Mouse (Mus musculus) stomach, postnatal 0 days (tissue): ENCODE results near the gene Serpine2. TPM values are rescaled to one million over a fixed set of nuclear protein-coding genes. Genes with fewer than 3 reads are reported as not detected.

Experiments
- ATAC-seq: fragments of 200-750 bp; cut with Nextera tagmentation; 2 replicates; pipeline ENCODE4 v1.8.0; 2017; ENCODE audit not compliant: low FRiP score, low TSS enrichment
- DNase-seq: peaks from one replicate; pipeline ENCODE4 v3.0.0-alpha.2; 2016; ENCODE audit warnings: low spot score
- H3K27ac ChIP-seq: fragments of 300-500 bp; sonication (generic); replicated peaks from 2 replicates; pipeline ENCODE4 v1.5.1; 2014; ENCODE audit warnings: mild to moderate bottlenecking, control low read depth
- H3K27me3 ChIP-seq: fragments of 300-500 bp; sonication (generic); 2 replicates; pipeline ENCODE4 v1.6.1; 2014; ENCODE audit warnings: low read length; ENCODE audit not compliant: control insufficient read depth, insufficient read depth
- H3K36me3 ChIP-seq: fragments of 300-500 bp; sonication (generic); 2 replicates; pipeline ENCODE4 v1.6.1; 2014; ENCODE audit warnings: low read length, mixed read lengths; ENCODE audit not compliant: control insufficient read depth, insufficient read depth
- H3K4me1 ChIP-seq: fragments of 300-500 bp; sonication (generic); replicated peaks from 2 replicates; pipeline ENCODE4 v1.6.1; 2014; ENCODE audit warnings: antibody characterized with exemption; ENCODE audit not compliant: control insufficient read depth, insufficient read depth
- H3K4me2 ChIP-seq: fragments of 300-500 bp; sonication (generic); replicated peaks from 2 replicates; pipeline ENCODE4 v1.6.1; 2014; ENCODE audit warnings: low read depth, mild to moderate bottlenecking, control low read depth, moderate library complexity
- H3K4me3 ChIP-seq: fragments of 300-500 bp; sonication (generic); 2 replicates; pipeline ENCODE4 v1.5.1; 2014; ENCODE audit warnings: low read depth, low read length, control low read depth
- H3K9ac ChIP-seq: fragments of 300-500 bp; sonication (generic); 2 replicates; pipeline ENCODE4 v1.6.1; 2014; ENCODE audit warnings: mild to moderate bottlenecking, low read length, control low read depth, mixed read lengths
- H3K9me3 ChIP-seq: fragments of 300-500 bp; sonication (generic); 2 replicates; pipeline ENCODE4 v1.6.1; 2016; ENCODE audit warnings: low read length; ENCODE audit not compliant: control insufficient read depth
- CTCF ChIP-seq: IDR thresholded peaks from 2 replicates; pipeline ENCODE4 v1.5.1; 2016; ENCODE audit warnings: antibody characterized with exemption, low read depth, mild to moderate bottlenecking, moderate library complexity
- EP300 ChIP-seq: optimal IDR thresholded peaks from 2 replicates; pipeline ENCODE3; 2016; ENCODE audit warnings: antibody characterized with exemption
- WGBS: fragments of 180-500 bp; shearing (Covaris S2); extraction: QIAGEN DNeasy Blood & Tissue Kit; methylation state at CpG from one replicate; pipeline ENCODE4 v1.1.7; 2014; 5-methylcytosine and 5-hydroxymethylcytosine counted together
- polyA plus RNA-seq: library from polyadenylated mRNA; unstranded; fragments of >200 nt; fragmentation: Nextera tagmentation; extraction: Ambion mirVana; gene quantifications from 2 replicates; pipeline ENCODE4 v1.2.1, GENCODE M21; 2015

The Serpine2 gene
- polyA plus RNA-seq, result 44.6 and 45.7 TPM in 2 replicates

- Histone ChIP-seq H3K4me2 (no peak within 1 kb of the TSS), H3K27me3 (no peaks in the 10 kb centered on the region), H3K27ac (no peak within 1 kb of the TSS), H3K9me3 (no peaks in the 10 kb centered on the region), H3K4me1 (0 out of 2 replicates have a peak, but pooled peaks cover 4% of the 10 kb centered on the region), H3K9ac (no peak within 1 kb of the TSS), H3K4me3 (no peak within 1 kb of the TSS), H3K36me3 (no peaks in the 10 kb centered on the region)
- WGBS, result 13% methylated on average over 6 of the region's 6 CpGs
- DNase-seq (no peak), ATAC-seq (no peak)
- TF ChIP-seq CTCF, result no peak
- TF ChIP-seq EP300, result no peak
These were observed at the start of gene Serpine2 for GRCm38 (mm10) chr1:79861130-79861942. TSS of gene Serpine2 (minus strand) at chr1:79861180.

DNA sequence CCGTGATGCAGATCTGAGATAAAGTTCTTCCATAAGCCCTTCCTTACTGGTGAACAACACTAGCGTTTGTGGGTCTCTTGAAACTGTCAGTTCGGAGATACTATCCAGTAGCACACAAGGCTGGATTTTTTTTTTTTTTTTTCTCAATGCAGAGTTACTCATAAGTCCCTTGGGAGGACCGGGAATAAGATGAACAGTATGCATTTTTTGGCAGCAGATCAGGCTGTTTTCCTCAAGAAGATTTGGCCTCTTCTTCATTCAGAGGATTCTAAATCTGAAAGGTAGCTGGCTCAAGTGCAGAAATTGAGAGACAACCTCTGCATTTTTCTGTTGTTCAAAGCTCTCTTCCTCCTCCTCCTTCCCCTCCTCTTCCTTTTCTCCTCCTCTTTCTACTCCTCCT is 46.8 kb upstream of the Serpine2 start:
- H3K4me2 ChIP-seq, result no peak overlapping the region
- H3K27ac ChIP-seq, result no peak overlapping the region
- ATAC-seq, result no peak
- no peaks in the 10 kb centered on the region for H3K4me1 ChIP-seq
- no peak overlapping the region for H3K9ac ChIP-seq
- no peak for TF ChIP-seq CTCF
- no peak for TF ChIP-seq EP300
- DNase-seq, result no peak
- no peaks in the 10 kb centered on the region for H3K9me3 ChIP-seq
- WGBS, result 55% methylated on average over 4 of the region's 4 CpGs
- no peaks in the 10 kb centered on the region for H3K27me3 ChIP-seq
- no peaks in the 10 kb centered on the region for H3K36me3 ChIP-seq
- H3K4me3 ChIP-seq, result no peak overlapping the region

DNA sequence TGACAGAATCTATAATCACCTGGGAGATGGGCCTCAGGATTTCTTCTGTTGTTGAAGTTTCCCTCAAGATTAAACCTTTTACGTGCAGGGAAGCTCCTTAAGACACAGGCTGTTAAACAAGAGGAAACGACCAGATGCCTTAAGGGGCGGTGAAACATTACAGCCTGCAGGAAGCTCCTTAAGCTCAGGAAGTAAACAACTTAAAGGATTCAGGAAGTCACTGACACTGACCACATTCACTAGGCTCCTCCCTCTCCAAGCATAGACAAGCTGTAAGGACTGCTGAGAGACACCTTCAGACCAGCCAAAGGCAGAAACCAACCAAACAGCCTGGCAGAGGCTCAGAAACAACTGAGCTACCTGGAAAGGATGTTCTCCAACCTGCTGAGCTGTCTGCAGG is 44.3 kb upstream of the Serpine2 start:
- Histone ChIP-seq H3K4me2 (no peak overlapping the region), H3K4me1 (no peaks in the 10 kb centered on the region), H3K27me3 (no peaks in the 10 kb centered on the region), H3K27ac (no peak overlapping the region), H3K4me3 (no peak overlapping the region), H3K9ac (no peak overlapping the region), H3K9me3 (no peaks in the 10 kb centered on the region), H3K36me3 (no peaks in the 10 kb centered on the region)
- no peak for ATAC-seq
- TF ChIP-seq CTCF, result no peak
- no peak for TF ChIP-seq EP300
- DNase-seq, result no peak
- 45% methylated on average over 3 of the region's 3 CpGs for WGBS

DNA sequence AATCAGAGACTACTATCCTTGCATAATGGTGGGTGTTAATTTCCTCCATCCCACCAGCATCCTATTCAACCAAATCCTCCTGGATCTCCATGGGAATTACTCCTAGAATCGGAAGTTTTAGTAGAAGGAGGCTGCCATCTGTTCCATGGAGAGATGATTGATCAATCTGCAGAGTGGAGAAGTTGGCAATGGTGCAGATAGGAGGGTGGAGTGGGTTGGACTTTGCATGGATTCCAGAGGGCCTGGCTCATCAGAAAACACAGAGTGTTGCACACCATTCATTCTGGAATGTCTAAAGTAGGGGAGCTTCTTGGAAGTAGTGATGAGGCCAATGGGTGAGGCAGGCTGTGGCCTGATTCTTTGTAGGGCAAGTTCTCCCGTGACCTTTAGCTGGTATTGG is 41.9 kb upstream of the Serpine2 start:
- ATAC-seq, result no peak
- Histone ChIP-seq H3K36me3 (no peaks in the 10 kb centered on the region), H3K4me1 (no peaks in the 10 kb centered on the region), H3K27me3 (no peaks in the 10 kb centered on the region), H3K9me3 (no peaks in the 10 kb centered on the region), H3K4me2 (no peak overlapping the region), H3K27ac (no peak overlapping the region), H3K4me3 (no peak overlapping the region), H3K9ac (no peak overlapping the region)
- DNase-seq, result no peak
- TF ChIP-seq CTCF (no peak), EP300 (no peak)
- WGBS, result 62% methylated on average over 2 of the region's 2 CpGs

DNA sequence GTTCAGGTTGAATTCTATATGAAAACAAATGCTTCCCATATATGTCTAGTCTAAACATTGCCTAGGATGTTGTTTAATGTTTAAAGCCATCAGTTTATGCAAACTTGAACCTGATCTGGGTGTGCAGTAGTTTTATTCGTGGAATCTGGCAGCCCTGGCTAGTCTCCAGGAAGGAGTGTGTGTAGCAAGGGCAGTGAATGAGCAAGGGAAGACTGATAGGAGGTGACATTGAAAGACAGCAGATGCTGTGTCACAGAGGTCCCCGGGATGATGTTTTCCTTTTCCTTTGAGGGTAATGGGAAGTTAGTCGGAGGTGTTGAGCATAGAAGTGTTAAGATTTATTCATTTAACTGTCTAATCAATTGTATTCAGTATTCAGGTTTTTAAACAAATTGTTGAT is 21.7 kb upstream of the Serpine2 start:
- no peak for ATAC-seq
- TF ChIP-seq EP300, result no peak
- TF ChIP-seq CTCF, result no peak
- no peaks in the 10 kb centered on the region for H3K9me3 ChIP-seq

GRCm38 (mm10) chr1:79874741-79875140 is 13.8 kb upstream of the Serpine2 start:
- Histone ChIP-seq H3K27ac (no peak overlapping the region), H3K4me1 (no peaks in the 10 kb centered on the region), H3K27me3 (no peaks in the 10 kb centered on the region), H3K9me3 (no peaks in the 10 kb centered on the region), H3K36me3 (no peaks in the 10 kb centered on the region), H3K9ac (no peak overlapping the region), H3K4me2 (no peak overlapping the region), H3K4me3 (no peak overlapping the region)
- no peak for DNase-seq
- TF ChIP-seq CTCF (no peak), EP300 (no peak)
- ATAC-seq, result no peak
- WGBS, result 56% methylated on average over 3 of the region's 3 CpGs

More for the DNA sequence above, 21.7 kb upstream of the Serpine2 start:
- Histone ChIP-seq H3K4me1 (no peaks in the 10 kb centered on the region), H3K27ac (no peak overlapping the region), H3K36me3 (no peaks in the 10 kb centered on the region), H3K4me2 (no peak overlapping the region), H3K27me3 (no peaks in the 10 kb centered on the region), H3K9ac (no peak overlapping the region), H3K4me3 (no peak overlapping the region)
- DNase-seq, result no peak
- 35% methylated on average over 3 of the region's 3 CpGs for WGBS
